8 mouse cellular contexts compared by ENCODE assay signal in genomic region chr10:41489708-41490517, GRCm38 (mm10). TPM values are rescaled to one million over a fixed set of nuclear protein-coding genes. Genes with fewer than 3 reads are reported as not detected.
A peak's percentile ranks its signal among the peaks of the same experiment; 100 is the strongest.
DNase-seq lines count a peak whose midpoint lies in the region; ATAC-seq lines count a peak whose summit lies in the region.

Gene Smpd2, minus strand, starts transcription at chr10:41490369.
Gene Ppil6, plus strand, starts transcription at chr10:41490439.

- H3K4me2 ChIP-seq in heart, embryonic 15.5 days = peak within 1 kb of the TSS; percentile 100
- H3K4me2 ChIP-seq in liver, embryonic 13.5 days = peak within 1 kb of the TSS; percentile 100
- peak within 1 kb of the TSS; percentile 99 for H3K4me2 ChIP-seq in stomach, embryonic 14.5 days (replicated peaks; ENCODE audit: low read depth, low read length)

- peak within 1 kb of the TSS; percentile 84 for H3K9ac ChIP-seq in heart, embryonic 15.5 days
- peak within 1 kb of the TSS; percentile 73 for H3K9ac ChIP-seq in liver, embryonic 13.5 days
- H3K9ac ChIP-seq in stomach, embryonic 14.5 days (replicated peaks; ENCODE audit: low read depth, low read length) = peak within 1 kb of the TSS; percentile 58

- DNase-seq in c-Kit-positive CD71-negative TER-119-negative erythroid progenitor cells, embryonic 14.5 days (ENCODE audit: low read depth) = peak; percentile 90
- DNase-seq in forebrain, embryonic 10.5 days (ENCODE audit: extremely low spot score, low spot score) = peak; percentile 98
- DNase-seq in kidney, postnatal 14 days = peak; percentile 98
- DNase-seq in liver, embryonic 13.5 days = peak; percentile 95
- peak; percentile 92 to 93 for DNase-seq in natural killer cell, adult 2 months (ENCODE audit: low spot score in 2 of 2)

- peak within 1 kb of the TSS; percentile 73 for H3K4me3 ChIP-seq in forebrain, embryonic 10.5 days
- H3K4me3 ChIP-seq in heart, embryonic 15.5 days = peak within 1 kb of the TSS; percentile 89
- H3K4me3 ChIP-seq in liver, embryonic 13.5 days (replicated peaks) = peak within 1 kb of the TSS; percentile 71
- H3K4me3 ChIP-seq in stomach, embryonic 14.5 days (ENCODE audit: low read depth, low read length) = peak within 1 kb of the TSS; percentile 74

- H3K4me1 ChIP-seq in forebrain, embryonic 10.5 days = peaks cover 46% of the 10 kb centered on the region
- peaks cover 17% of the 10 kb centered on the region for H3K4me1 ChIP-seq in heart, embryonic 15.5 days (replicated peaks)
- H3K4me1 ChIP-seq in liver, embryonic 13.5 days (replicated peaks) = peaks cover 24% of the 10 kb centered on the region
- peaks cover 24% of the 10 kb centered on the region for H3K4me1 ChIP-seq in stomach, embryonic 14.5 days (ENCODE audit: control insufficient read depth, insufficient read depth, low read length)

- H3K36me3 ChIP-seq in forebrain, embryonic 10.5 days (replicated peaks) = peaks cover 40% of the 10 kb centered on the region
- H3K36me3 ChIP-seq in heart, embryonic 15.5 days = peaks cover 31% of the 10 kb centered on the region
- peaks cover 27% of the 10 kb centered on the region for H3K36me3 ChIP-seq in liver, embryonic 13.5 days
- peaks cover 13% of the 10 kb centered on the region; the same call in 1 of the 2 replicates for H3K36me3 ChIP-seq in stomach, embryonic 14.5 days (ENCODE audit: control insufficient read depth, insufficient read depth, low read length)

- no peaks in the 10 kb centered on the region for H3K9me3 ChIP-seq in forebrain, embryonic 10.5 days
- H3K9me3 ChIP-seq in heart, embryonic 15.5 days (replicated peaks) = no peaks in the 10 kb centered on the region
- no peaks in the 10 kb centered on the region for H3K9me3 ChIP-seq in liver, embryonic 13.5 days (replicated peaks)
- no peaks in the 10 kb centered on the region for H3K9me3 ChIP-seq in stomach, embryonic 14.5 days (ENCODE audit: control insufficient read depth, low read depth, low read length)

- H3K27ac ChIP-seq in forebrain, embryonic 10.5 days = peak within 1 kb of the TSS; percentile 92
- H3K27ac ChIP-seq in heart, embryonic 15.5 days = peak within 1 kb of the TSS; percentile 87
- peak within 1 kb of the TSS; percentile 43 for H3K27ac ChIP-seq in liver, embryonic 13.5 days
- peak within 1 kb of the TSS; percentile 75 for H3K27ac ChIP-seq in stomach, embryonic 14.5 days (ENCODE audit: low read length)

- peak; percentile 95 for ATAC-seq in CD4-positive, CD25-positive, alpha-beta regulatory T cell, adult 4 months
- peak; percentile 92 for ATAC-seq in heart, embryonic 15.5 days (replicated peaks; ENCODE audit: insufficient number of reproducible peaks, insufficient read depth, low FRiP score, low read depth)
- peak; percentile 91 for ATAC-seq in liver, embryonic 13.5 days (ENCODE audit: low read depth)
- ATAC-seq in stomach, embryonic 14.5 days (ENCODE audit: insufficient number of reproducible peaks, insufficient read depth, low FRiP score, low read depth) = peak; percentile 89

- no peaks in the 10 kb centered on the region for H3K27me3 ChIP-seq in forebrain, embryonic 10.5 days (ENCODE audit: poor library complexity, severe bottlenecking)
- no peaks in the 10 kb centered on the region for H3K27me3 ChIP-seq in heart, embryonic 15.5 days
- H3K27me3 ChIP-seq in liver, embryonic 13.5 days = peaks cover 15% of the 10 kb centered on the region
- no peaks in the 10 kb centered on the region for H3K27me3 ChIP-seq in stomach, embryonic 14.5 days (ENCODE audit: control insufficient read depth, insufficient read depth, low read length)

- WGBS in forebrain, embryonic 10.5 days = under 1% methylated on average over 50 of the region's 50 CpGs
- WGBS in heart, embryonic 15.5 days = under 1% methylated on average over 50 of the region's 50 CpGs
- WGBS in liver, embryonic 13.5 days (ENCODE audit: insufficient replicate concordance) = 2% methylated on average over 50 of the region's 50 CpGs
- under 1% methylated on average over 50 of the region's 50 CpGs for WGBS in stomach, embryonic 14.5 days

RNA-seq across cellular contexts. Expression of gene Smpd2, which starts in this region (rescaled TPM):
- polyA plus RNA-seq in CD4-positive, CD25-positive, alpha-beta regulatory T cell, adult 4 months (2017; shearing (Covaris generic)) = 10 to 100 TPM; 34.8 to 42.2 TPM
- 64.7 and 65.6 TPM in 2 replicates for polyA plus RNA-seq in forebrain, embryonic 10.5 days (2016; fragmentation: Nextera tagmentation; extraction: Ambion mirVana)
- 50.5 and 53.7 TPM in 2 replicates for polyA plus RNA-seq in heart, embryonic 15.5 days (2015; fragmentation: Nextera tagmentation; extraction: Ambion mirVana)
- polyA plus RNA-seq in liver, embryonic 13.5 days (2015; fragmentation: Nextera tagmentation; extraction: Ambion mirVana) = 9.8 and 11.2 TPM in 2 replicates
- polyA plus RNA-seq in stomach, embryonic 14.5 days (2014; fragmentation: Nextera tagmentation; extraction: Ambion mirVana) = 55.1 and 59.6 TPM in 2 replicates

RNA-seq across cellular contexts. Expression of gene Ppil6, which starts in this region (rescaled TPM):
- polyA plus RNA-seq in CD4-positive, CD25-positive, alpha-beta regulatory T cell, adult 4 months (2017; shearing (Covaris generic)) = not detected
- polyA plus RNA-seq in forebrain, embryonic 10.5 days (2016; fragmentation: Nextera tagmentation; extraction: Ambion mirVana) = 0.71 and 1.8 TPM in 2 replicates
- polyA plus RNA-seq in heart, embryonic 15.5 days (2015; fragmentation: Nextera tagmentation; extraction: Ambion mirVana) = 1.4 and 2.2 TPM in 2 replicates
- not detected in 2 replicates for polyA plus RNA-seq in liver, embryonic 13.5 days (2015; fragmentation: Nextera tagmentation; extraction: Ambion mirVana)
- 1.8 and 2.2 TPM in 2 replicates for polyA plus RNA-seq in stomach, embryonic 14.5 days (2014; fragmentation: Nextera tagmentation; extraction: Ambion mirVana)

Comparison
In these comparisons a context has a peak if more than half of its experiments do, and no peak if none do; other contexts are left out.
1. Peak in every context shown above with its lines: DNase-seq, ATAC-seq, H3K4me3 ChIP-seq and H3K27ac ChIP-seq.